Mouse (Mus musculus) cerebellum, adult (tissue): ENCODE data around the gene 6430571L13Rik.

Experiments used
- ATAC-seq: cut with Nextera tagmentation; 2 replicates; pipeline ENCODE4 v1.9.2; 2017; ENCODE audit warnings: mild to moderate bottlenecking, moderate library complexity, mixed read lengths; ENCODE audit not compliant: insufficient number of reproducible peaks, low FRiP score, low TSS enrichment

6430571L13Rik gene

DNA sequence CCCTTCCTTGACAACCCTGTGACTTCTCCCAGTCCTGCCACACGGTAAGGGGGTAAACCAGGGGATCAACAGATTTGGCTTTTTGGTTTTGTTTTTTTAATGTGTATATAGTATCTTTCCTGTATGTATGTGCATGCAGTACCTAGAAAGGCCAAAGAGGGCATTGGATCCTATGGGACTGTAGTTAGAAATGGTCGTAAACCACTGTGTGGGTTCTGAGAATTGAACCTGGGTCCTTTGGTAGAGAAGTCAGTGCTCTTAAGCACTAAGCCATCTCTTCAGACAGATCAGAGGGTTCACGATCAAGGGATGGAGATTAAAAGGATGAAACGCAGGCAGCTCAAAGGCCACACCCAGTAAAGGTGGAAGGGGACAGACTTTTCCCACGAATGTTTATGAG, 5.4 kb upstream of the 6430571L13Rik start:
- ATAC-seq: no peak

- no peak for ATAC-seq
Measured at GRCm38 (mm10) chr9:107335909-107336308, 4.5 kb upstream of the 6430571L13Rik start.

DNA sequence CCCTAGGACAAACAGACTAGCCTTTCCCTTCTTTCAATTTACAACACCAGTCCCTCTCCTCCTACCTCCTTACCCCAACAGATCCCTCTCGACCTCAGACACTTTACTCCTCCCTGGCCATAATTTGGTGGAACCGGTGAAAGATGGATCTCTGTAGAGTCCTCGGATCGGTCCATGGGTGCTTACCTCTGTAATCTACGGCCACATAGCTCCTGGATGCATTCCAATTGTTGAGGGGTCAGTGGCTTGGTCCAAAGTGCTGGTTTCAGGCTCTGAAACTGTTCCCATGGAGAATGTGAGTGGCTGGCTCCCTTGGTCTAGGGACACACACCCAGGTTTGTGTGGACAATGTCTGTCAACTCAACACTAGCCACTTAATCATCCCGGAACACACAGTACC, 4.0 kb upstream of the 6430571L13Rik start:
- no peak for ATAC-seq

DNA sequence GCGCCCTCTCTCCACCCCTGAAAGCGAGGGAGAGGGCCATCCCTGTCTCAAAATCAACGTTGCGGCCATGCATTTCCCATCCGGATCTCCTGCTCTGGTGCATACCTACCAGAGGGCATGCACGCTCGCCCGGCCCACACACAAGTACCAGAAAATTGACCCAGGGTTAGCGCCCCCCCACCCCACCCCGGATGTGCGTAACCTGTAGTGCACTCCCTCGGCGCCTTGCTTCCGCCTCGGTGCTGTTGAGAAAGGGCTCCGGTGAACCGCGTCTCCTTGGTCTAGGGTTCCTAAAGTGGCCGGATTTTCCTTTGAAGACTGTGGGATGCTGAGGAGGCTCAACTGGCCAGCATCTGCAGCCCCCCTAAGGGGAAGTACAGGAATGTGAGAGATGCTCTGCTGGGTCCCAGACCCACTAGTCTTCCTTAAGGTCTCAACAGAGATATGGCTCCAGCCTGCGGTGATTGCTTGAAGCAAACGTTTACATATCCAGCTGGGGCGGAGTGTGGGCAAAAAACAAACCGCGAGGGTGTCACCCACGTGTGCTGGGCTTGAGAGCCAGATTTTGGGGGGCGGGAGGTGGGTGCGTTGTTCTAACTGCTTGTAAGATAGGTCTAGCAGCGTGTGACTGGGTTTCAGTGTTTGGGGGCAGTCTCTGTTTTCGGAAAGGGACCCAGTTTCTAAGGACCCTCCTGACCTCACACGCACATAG, 2.1 kb upstream of the 6430571L13Rik start, which contains the start of gene Hemk1:
TSS of gene Hemk1 (minus strand) at position 179 of the 712 bp plus-strand sequence.
- ATAC-seq: peak; percentile 31; the same call in 1 of the 2 replicates

- ATAC-seq: no peak
Measured at GRCm38 (mm10) chr9:107340911-107341645, 676 bp downstream of the 6430571L13Rik start.

DNA sequence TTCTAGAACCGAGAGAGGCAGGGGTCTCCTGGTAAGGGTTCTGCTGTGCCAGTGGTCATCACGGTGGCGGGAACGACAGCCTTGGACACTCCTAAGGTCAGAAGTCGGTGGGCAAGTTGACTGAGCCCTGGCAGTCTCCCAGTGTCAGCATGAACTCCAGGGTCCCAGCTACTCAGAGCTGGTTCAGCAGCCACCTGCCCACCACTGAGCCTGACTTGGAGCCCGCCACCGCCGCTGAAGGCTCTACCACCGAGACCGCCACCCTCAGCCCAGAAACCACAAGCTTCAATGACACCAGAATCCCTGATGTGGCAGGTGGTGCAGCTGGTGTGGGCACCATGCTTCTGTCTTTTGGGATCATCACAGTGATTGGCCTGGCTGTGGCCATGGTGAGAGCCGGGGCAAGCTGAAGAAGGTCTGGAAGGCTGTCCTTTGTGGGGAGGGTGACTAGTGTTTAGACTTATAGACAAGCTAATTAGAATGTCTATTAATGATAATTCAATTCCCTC, 1.9 kb downstream of the 6430571L13Rik start:
- ATAC-seq: no peak

DNA sequence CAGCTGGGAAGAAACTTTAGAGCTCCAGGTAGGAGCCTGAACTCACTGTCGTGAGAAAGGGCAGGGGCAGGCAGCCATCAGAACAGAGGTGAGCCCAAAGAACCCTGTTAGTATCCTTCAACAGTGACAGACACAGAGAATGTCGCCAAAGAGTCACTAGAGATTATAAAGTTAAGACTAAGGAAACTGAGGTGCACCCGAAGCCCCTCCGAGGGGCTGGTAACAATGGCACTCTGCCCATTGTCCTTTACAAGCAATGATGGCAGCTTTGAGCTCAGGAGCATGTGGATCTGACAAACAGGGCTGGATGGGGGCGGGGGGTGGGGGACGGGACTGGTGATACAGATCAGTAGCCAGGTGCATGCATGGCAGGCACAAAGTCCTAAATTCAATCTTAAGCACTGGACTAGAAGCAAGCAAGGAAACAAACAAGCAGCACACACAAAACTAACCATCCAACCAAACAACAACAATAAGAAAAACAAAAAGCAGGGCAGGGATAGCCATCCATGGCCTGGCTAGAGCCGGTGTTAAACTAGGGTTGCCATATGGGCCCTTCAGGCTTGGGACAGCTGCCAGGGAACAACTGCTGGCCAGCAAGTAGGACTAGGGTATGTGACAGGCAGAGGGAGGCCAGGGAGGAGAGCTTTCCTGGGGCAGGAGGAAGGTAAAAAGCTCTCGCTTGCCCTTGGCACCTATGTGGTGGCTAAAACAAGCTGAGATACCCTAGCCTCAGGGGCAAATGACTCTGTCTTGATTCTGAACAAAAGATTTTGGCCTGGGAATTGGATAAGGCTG, 2.9 kb downstream of the 6430571L13Rik start:
- peak; percentile 46; the same call in 1 of the 2 replicates for ATAC-seq

DNA sequence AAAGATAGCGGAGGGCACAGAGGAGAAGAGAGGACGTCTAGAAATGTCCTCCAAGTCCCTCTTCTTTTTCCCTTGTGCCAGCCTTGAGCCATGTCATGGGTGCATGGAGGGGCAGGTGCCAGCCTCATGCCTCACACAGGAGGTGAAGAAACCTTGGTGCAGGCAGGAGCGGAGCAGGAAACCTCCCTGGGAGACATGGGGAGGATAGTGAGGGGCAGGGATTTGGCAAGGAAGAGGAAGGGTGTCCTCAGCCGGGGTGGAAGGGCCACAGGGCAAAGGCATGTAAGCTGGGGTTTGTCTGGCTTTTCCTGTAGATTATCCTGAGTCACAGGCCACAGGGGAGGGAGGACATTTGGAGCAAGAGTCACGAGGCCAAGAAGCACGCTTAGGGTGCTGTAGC, 3.6 kb downstream of the 6430571L13Rik start:
- no peak for ATAC-seq

DNA sequence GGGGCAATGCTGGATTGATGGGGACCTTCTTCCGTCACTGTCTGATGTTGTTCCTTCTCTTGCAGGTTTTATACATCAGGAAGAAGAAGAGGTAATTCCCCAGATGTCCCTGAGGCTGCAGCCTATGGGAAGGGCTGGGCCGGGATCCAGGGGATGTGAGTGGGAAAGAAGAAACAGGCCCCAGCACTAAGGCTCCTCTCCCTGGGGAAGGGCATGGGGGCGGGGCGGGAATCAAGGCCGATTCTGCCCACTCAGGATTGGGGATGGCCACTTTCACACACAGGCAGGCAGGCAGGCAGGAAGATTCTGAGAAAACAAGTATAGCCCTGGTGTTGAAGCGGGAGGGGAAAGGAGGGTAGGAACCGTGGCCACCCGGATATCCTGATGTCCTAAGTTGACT, 5.7 kb downstream of the 6430571L13Rik start:
- ATAC-seq: no peak

GRCm38 (mm10) chr9:107347586-107348183, 7.3 kb downstream of the 6430571L13Rik start:
- ATAC-seq: no peak

DNA sequence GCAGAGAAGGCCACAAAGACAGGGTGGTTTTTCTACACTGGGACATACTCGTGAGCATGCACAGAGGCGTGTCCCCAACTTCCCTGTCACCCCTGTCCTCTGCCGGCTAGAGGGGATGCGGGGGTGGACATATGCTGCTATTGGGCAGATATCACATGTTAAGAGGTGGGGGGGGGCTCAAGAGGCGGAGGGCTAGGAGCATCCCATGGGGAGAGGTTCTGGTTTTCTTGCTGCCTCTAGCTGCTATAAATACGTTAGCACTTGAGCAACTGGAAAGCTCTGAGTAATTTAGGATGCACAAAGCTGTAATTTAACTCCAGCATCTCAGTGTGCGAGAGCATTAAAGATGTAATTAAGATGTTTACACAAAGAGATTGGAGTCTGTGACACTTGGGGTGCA, 8.9 kb downstream of the 6430571L13Rik start:
- ATAC-seq: no peak

- no peak for ATAC-seq
Measured at GRCm38 (mm10) chr9:107354826-107355225, 14.4 kb downstream of the 6430571L13Rik start.

DNA sequence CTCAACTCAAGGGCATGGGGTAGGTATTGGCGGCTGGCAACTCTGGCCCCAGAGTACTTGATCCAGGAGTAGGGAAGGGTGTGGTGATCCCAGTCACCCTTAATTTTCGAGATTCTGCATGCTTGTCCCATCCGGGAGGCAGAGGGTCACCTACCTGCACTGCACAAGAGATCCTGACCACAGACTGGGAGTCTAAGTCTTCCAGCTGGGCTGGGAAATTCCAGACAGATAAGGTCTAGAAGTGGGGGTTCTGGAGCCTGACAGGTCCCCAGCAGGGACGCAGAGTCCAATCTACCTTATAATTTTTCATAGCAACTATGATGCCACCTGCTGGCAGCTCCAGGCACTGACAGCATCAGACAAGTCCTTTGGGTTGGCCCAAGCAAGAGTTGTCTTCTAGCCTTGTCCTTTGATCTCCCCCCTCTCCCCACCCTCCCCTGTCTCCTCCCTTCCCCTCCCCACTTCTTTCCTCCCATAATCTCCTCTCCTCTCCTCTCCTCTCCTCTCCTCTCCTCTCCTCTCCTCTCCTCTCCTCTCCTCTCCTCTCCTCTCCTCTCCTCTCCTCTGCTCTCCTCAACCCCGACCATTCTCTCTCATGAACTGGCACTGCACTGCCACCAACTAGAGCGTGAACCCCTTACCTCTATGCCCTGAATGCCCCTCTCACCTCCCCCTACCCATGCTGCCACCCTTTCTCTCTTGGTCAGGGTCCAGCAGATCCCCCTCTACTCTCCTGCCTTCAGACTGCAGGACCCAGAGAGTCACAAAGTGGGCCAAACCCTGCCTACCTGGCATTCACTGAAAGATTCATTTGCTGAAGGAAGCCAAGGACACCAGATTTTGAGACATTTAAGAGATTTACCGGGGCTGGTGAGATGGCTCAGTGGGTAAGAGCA, 15.7 kb downstream of the 6430571L13Rik start:
- 0 out of 2 replicates have a peak, but pooled peaks have one; percentile 39 for ATAC-seq

GRCm38 (mm10) chr9:107357651-107358050, 17.2 kb downstream of the 6430571L13Rik start:
- peak; percentile 38; the same call in 1 of the 2 replicates for ATAC-seq

DNA sequence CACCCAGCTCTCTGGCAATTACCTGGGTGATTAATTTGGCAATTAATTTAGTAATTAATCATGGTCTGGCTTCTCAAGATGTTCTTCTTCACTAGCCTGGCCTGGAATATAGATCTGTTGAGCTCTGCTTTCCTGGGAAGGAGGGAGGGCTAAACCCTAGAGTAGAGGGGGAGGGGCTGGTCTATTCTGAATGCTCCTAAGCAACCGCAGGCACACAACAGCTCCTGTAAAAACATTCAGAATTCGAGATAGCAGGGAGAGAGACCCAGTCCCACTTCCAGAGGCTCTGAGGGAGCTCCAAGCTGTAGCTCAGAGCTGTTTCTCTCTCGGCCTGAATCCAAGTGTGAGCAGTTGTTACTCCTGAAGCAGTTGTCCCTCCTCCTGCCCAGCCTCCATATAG, 20.6 kb downstream of the 6430571L13Rik start:
- no peak for ATAC-seq

GRCm38 (mm10) chr9:107366644-107367043, 26.2 kb downstream of the 6430571L13Rik start:
- ATAC-seq: peak; percentile 26; the same call in 1 of the 2 replicates

GRCm38 (mm10) chr9:107368302-107368701, 27.9 kb downstream of the 6430571L13Rik start:
- ATAC-seq: no peak

- no peak for ATAC-seq
Measured at GRCm38 (mm10) chr9:107369270-107370105, 29.1 kb downstream of the 6430571L13Rik start.
